In genomic region chr7:125740521-125740920, GRCm38 (mm10) we compare ENCODE assay signal across 21 mouse cellular contexts.
"Had no signal": no experiment of that assay in that cellular context is flagged by ENCODE, and none has a peak within 500 bp of the region (broad histone marks: within the 10 kb centered on the region; RNA-seq: fewer than 3 reads in every experiment).

No protein-coding gene starts in this region.

- H3K27ac ChIP-seq: gastrocnemius, adult 2 months; hindbrain, embryonic 10.5 days; hindbrain, embryonic 12.5 days; hindbrain, embryonic 14.5 days; intestine, embryonic 15.5 days; layer of hippocampus, adult 2 months; left cerebral cortex, adult 2 months; limb, embryonic 10.5 days; limb, embryonic 12.5 days had no signal

- H3K4me3 ChIP-seq: gastrocnemius, adult 2 months; heart, embryonic 10.5 days; heart, embryonic 12.5 days; hindbrain, embryonic 10.5 days; hindbrain, embryonic 12.5 days; intestine, embryonic 15.5 days; layer of hippocampus, adult 2 months; left cerebral cortex, adult 2 months; limb, embryonic 10.5 days; limb, embryonic 12.5 days had no signal

- DNase-seq: gastrocnemius, adult 2 months; gastrocnemius, postnatal 10 days; gastrocnemius, postnatal 25 days; heart, postnatal 10 days; heart, postnatal 4 days; kidney, postnatal 10 days had no signal

- ATAC-seq: forebrain, embryonic 16.5 days; hindbrain, embryonic 16.5 days; inflammation-experienced regulatory T-cells, adult 6 months; intestine, embryonic 15.5 days; intestine, postnatal 0 days had no signal

- H3K4me1 ChIP-seq: intestine, embryonic 15.5 days; limb, embryonic 10.5 days; limb, embryonic 12.5 days had no signal

- H3K27me3 ChIP-seq: heart, embryonic 12.5 days; hindbrain, embryonic 12.5 days; intestine, embryonic 15.5 days; limb, embryonic 12.5 days had no signal

- H3K9me3 ChIP-seq: heart, embryonic 10.5 days; heart, embryonic 12.5 days; hindbrain, embryonic 10.5 days; hindbrain, embryonic 12.5 days; intestine, embryonic 15.5 days; limb, embryonic 10.5 days; limb, embryonic 12.5 days had no signal

- H3K36me3 ChIP-seq: heart, embryonic 10.5 days; heart, embryonic 12.5 days; hindbrain, embryonic 10.5 days; hindbrain, embryonic 12.5 days; intestine, embryonic 15.5 days; limb, embryonic 10.5 days; limb, embryonic 12.5 days had no signal

- H3K9ac ChIP-seq: heart, embryonic 12.5 days; hindbrain, embryonic 12.5 days; hindbrain, embryonic 14.5 days; intestine, embryonic 15.5 days; limb, embryonic 12.5 days had no signal

- H3K4me2 ChIP-seq: heart, embryonic 12.5 days; hindbrain, embryonic 12.5 days; hindbrain, embryonic 14.5 days; intestine, embryonic 15.5 days; limb, embryonic 12.5 days; liver, embryonic 11.5 days had no signal
